Mouse (Mus musculus) lung, adult 18-20 months (tissue): ENCODE measurements around the gene Hmga1.
A peak's percentile ranks its signal among the peaks of the same experiment; 100 is the strongest.

ENCODE experiments used
- DNase-seq, 2 experiments: peaks; one replicate each; pipeline ENCODE4 v3.0.0; 2022; ENCODE audit warnings: mixed read lengths in 2 of 2

The Hmga1 gene

DNA sequence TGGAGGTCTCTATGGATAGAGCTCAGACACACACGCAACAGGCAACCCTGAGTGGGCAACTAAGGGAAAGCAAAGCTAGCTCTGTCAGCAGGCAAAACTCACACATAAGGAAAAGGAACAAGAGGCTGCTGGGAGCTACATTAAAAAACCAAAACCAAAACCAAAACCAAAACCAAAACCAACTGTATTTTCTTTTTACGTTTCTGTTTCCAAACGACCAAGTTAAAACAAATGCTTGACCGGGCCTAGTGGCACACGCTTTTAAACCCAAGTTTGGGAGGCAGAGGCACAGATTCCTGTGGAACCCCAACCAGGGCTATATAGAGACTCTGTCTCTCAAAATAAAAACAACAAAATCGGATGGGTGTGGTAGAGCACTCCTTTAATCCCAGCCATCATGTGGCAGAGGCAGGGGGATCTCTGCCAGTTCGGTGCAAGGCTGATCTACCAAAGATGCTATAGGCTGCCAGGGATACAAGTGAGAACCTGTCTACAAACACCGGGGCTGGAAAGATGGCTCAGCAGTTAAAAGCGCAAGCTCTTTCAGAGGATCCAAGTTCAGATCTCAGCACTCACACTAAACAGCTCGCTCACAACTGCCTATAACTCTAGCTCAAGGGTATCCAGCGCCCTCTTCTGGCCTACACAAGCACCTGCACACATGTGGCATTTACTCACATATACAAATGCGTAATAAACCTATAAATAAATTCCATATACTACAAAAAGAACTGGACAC, 35.7 kb downstream of the Hmga1 start:
- DNase-seq: no peak

DNA sequence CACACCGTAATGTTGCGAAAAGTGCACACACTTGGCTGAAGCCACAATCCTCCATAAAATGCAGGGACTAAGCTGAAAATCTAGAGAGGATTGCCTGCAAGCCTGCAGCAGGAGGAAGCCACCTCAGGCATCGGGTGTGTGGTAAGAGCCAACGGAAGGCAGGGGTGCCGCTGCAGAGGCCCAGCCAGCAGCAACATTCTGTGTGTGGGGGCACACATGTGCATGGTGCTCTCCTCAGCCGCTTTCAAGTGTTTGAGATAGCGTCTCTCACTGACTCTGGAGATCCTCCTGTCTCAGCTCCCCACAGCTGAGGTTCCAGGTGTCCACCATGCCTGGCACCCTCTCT, 36.2 kb downstream of the Hmga1 start:
- DNase-seq: no peak

DNA sequence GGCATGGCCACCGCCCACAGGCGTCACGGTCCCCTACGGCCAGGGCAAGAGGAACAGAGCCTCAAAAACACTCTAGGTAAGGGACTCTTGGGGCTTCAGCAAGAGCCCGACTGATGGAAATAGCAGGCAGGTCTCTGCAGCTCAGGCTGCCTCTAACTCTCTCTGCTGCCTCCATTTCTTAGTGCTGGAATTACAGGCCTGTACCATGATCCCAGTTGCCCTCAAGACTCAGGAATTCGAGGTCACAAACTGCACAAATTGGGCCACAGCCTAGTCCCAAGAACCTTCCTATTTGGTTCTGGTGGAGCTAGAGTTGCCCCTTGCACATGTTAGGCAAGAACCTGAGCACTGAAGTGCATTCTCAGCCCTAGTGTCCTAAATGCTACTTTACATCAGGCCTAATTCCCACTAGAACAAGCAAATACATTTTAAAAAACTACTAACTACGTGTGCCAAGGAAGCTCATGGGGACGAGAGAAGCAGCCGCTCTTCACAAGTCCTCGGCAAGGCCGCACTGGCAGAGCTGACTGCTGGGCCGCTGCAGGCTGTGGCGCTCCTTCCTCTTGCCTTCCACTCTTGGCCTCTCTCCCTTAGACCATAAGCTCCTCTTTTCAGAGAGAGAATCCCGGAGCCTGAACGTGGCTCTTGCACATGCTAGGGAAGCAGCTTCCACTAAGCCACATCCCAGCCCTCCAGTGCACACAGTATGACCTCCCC, 39.5 kb downstream of the Hmga1 start:
- no peak for DNase-seq

GRCm38 (mm10) chr17:27596376-27597190, 40.3 kb downstream of the Hmga1 start:
- DNase-seq: peak in 1 of 2 experiments; percentile 20

DNA sequence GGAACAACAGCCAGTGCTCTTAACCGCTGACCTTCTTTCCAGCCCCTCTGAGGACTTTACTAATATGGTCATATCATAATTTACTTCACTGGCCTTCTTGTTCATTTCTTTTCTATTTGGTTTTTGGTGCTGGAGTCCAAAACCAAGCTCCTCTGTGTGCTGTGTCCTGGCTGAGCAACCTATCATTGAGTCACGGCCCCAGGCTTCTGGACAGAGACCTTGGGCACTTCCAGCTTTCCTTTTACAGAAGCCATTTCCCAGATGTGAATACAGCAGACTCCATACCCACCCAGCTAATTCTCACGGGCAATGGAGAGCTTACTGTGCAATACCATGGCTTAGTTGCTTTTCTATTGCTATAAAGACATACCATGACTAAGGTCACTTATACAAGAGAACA, 44.0 kb downstream of the Hmga1 start:
- no peak for DNase-seq

DNA sequence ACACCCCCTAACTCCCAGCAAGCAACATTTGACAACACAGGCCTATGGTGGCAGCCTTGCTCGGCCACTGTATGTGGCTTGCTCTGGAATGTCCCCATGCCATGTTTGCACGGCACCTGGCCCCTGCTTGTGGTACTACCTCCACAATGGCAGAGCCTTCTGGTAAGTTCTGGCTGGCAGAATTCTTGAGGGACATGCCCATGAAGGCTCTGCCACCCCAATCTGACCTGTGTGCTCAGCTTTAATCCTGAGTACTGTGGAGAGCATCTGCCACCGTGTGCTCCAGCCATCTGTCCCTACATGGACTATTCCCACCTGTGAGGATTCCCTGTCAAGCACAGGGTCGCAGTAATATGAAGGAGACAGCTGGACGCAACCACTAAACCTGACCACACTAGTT, 44.6 kb downstream of the Hmga1 start:
- DNase-seq: no peak

DNA sequence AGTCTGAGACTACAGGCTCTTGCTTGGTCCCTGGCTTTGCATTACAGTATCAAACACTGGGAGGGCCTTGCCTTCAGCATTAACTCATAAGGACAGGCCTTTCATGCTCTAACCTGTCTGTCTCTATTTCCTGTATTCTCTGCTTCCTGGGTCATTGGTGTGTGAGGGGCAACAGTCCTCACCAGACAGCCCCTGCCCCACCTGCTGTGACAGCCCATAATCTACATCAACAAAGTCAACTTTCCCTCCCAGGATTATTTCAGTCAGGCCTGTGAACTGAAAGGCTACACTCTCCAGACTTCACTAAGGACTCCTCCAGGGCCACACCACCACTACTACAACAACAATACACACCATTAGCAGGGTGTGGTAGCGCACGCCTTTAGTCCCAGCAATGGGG, 46.7 kb downstream of the Hmga1 start:
- no peak for DNase-seq

- no peak for DNase-seq
These were observed 47.4 kb downstream of the Hmga1 start for GRCm38 (mm10) chr17:27603522-27604234.

DNA sequence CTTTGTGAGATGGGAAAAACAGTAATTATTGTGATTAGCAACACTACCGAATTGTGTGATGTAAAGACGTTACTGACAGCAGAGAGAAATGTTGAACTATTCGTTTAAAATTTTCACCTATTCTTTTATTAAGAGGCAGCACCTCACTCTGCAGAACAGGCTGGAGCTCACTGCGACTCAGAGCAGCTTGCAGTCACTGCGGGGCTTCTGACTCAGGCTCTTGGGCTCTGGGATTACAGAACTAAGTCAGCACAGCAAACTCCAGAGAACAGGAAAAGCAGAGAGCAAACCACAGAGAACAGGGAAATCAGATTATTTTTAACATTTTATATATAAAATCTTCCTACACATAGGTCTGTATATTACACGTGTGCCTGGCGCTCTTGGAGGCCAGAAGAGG, 53.3 kb downstream of the Hmga1 start:
- DNase-seq: no peak

DNA sequence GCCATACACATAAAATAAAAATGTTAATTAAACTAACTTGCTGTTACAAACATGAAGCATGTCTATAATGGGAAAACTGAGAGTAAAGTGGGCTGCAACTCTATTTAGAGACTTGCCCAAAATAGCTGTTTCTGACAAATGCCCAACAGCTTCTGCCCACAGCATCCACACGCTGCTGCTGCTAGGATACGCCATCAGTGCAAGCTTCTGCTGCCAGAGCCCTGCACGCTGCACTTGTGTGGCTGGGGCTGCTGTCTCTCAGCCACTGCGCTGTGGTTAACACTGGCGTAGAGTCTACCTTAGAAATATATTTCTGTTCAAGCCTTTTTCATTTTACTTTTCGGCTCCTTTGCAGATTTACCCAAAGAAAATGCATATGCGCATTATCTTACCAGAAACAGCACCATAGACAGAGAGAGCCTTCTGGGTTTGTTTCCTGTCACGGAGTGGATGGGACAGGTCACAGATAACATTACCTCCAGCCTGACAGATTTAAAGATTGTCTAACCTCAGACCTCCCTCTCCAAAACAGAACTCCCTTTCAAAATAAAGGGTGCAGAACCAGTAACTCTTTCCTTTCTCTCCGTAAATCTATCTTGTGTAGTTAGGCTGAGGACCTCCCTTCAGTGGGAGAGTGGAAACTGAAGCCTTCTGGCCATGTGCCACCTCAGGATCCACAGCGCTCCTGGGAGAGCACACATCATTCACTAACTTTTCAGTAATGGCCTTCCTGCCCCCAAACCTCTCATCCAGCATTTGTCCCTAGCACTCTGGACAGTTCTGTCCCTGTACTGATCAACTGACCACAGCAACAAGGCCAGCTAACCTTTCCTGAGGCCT, 54.6 kb downstream of the Hmga1 start:
- DNase-seq: no peak

- DNase-seq: no peak
These were observed 55.2 kb downstream of the Hmga1 start for GRCm38 (mm10) chr17:27611519-27611884.

GRCm38 (mm10) chr17:27611994-27612393, 55.7 kb downstream of the Hmga1 start:
- no peak for DNase-seq

DNA sequence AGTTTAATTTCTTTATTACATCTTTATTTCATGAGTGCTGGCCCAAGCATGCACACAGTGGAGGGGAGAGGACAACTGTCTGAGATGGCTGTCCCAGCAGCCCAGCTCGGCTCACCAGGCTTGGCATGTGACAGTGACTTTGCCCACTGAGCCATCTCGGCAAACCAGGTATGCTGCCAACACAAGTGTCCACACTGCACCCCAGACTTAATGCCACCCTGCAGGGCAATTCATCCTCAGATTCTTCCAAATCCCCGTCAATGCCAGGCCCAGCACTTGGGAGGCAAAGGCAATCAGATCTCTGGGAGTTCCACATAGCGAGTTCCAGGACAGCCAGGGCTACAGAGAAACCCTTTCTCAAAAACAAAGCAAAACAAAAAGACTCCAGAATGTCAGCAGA, 56.7 kb downstream of the Hmga1 start:
- DNase-seq: no peak
